In genomic region chr2:18205118-18205517, GRCm38 (mm10) we compare ENCODE assay signal across 8 mouse cellular contexts.
DNase-seq lines count a peak whose midpoint lies in the region; ATAC-seq and TF ChIP-seq lines count a peak whose summit lies in the region.

No protein-coding gene starts in this region.

- no peaks in the 10 kb centered on the region for H3K27me3 ChIP-seq in cerebellum, adult 2 months (ENCODE audit: control insufficient read depth, insufficient read depth, low read length)
- no peaks in the 10 kb centered on the region for H3K27me3 ChIP-seq in forebrain, embryonic 14.5 days (replicated peaks; ENCODE audit: control insufficient read depth, insufficient read depth, low read length)
- no peaks in the 10 kb centered on the region for H3K27me3 ChIP-seq in lung, postnatal 0 days (replicated peaks; ENCODE audit: insufficient read depth, low read length)
- H3K27me3 ChIP-seq in spleen, adult 2 months (ENCODE audit: control insufficient read depth, insufficient read depth, low read length), result no peaks in the 10 kb centered on the region

- no peak overlapping the region for H3K9ac ChIP-seq in forebrain, embryonic 14.5 days (ENCODE audit: low read length)
- H3K9ac ChIP-seq in lung, postnatal 0 days (replicated peaks; ENCODE audit: low read depth), result no peak overlapping the region

- TF ChIP-seq CTCF in cerebellum, adult 2 months (IDR thresholded peaks at IDR 0.05; ENCODE audit: borderline replicate concordance, insufficient read depth, low read depth, low read length), result peak; percentile 41; the same call in 1 of the 2 replicates
- peak; percentile 86 for TF ChIP-seq CTCF in lung, postnatal 0 days (IDR thresholded peaks at IDR 0.05)
- peak; percentile 72; the same call in 1 of the 2 replicates for TF ChIP-seq CTCF in spleen, adult 2 months (IDR thresholded peaks at IDR 0.05; ENCODE audit: extremely low read depth, insufficient read depth, insufficient read length, insufficient replicate concordance)

- ATAC-seq in forebrain, embryonic 14.5 days, result no peak
- ATAC-seq in lung, postnatal 0 days, result no peak

- no peak for TF ChIP-seq POLR2A in cerebellum, adult 2 months (IDR thresholded peaks at IDR 0.05; ENCODE audit: borderline replicate concordance, insufficient read depth, low read length)
- TF ChIP-seq POLR2A in spleen, adult 2 months (IDR thresholded peaks at IDR 0.05; ENCODE audit: low read depth, low read length), result no peak

- H3K4me3 ChIP-seq in cerebellum, adult 2 months (replicated peaks; ENCODE audit: insufficient read depth, low read depth, low read length), result no peak overlapping the region
- H3K4me3 ChIP-seq in forebrain, embryonic 14.5 days (ENCODE audit: low read depth, low read length), result no peak overlapping the region
- no peak overlapping the region for H3K4me3 ChIP-seq in lung, postnatal 0 days (ENCODE audit: low read depth, low read length)
- H3K4me3 ChIP-seq in spleen, adult 2 months (ENCODE audit: extremely low read depth, insufficient read depth, insufficient read length), result no peak overlapping the region

- DNase-seq in cerebellum, adult 2 months, result peak in 1 of 2 experiments; percentile 23
- no peak for DNase-seq in cerebellum, adult 11-12 months
- peak; percentile 65 for DNase-seq in 3T3-L1 (ENCODE audit: low read depth, low spot score)
- peak; percentile 68 for DNase-seq in adrenal gland, adult 2 months
- peak; percentile 53 for DNase-seq in forebrain, embryonic 14.5 days (ENCODE audit: low spot score)
- peak; percentile 69 for DNase-seq in kidney, adult 18-20 months
- DNase-seq in lung, postnatal 0 days (ENCODE audit: low spot score), result peak; percentile 76
- peak; percentile 27 to 65 for DNase-seq in spleen, adult 2 months (ENCODE audit: low read depth in 1 of 2, low spot score in 2 of 2)

- H3K27ac ChIP-seq in cerebellum, adult 2 months (ENCODE audit: insufficient read depth, low read length), result no peak overlapping the region
- no peak overlapping the region for H3K27ac ChIP-seq in forebrain, embryonic 14.5 days (ENCODE audit: low read depth, low read length)
- no peak overlapping the region for H3K27ac ChIP-seq in lung, postnatal 0 days (ENCODE audit: low read length)
- H3K27ac ChIP-seq in spleen, adult 2 months (ENCODE audit: insufficient read depth, low read length), result no peak overlapping the region

- no peak for TF ChIP-seq EP300 in lung, postnatal 0 days (IDR thresholded peaks at IDR 0.05)

- peaks cover 13% of the 10 kb centered on the region for H3K4me1 ChIP-seq in cerebellum, adult 2 months (ENCODE audit: control insufficient read depth, insufficient read depth, low read length)
- peaks cover 4% of the 10 kb centered on the region; the same call in 1 of the 2 replicates for H3K4me1 ChIP-seq in forebrain, embryonic 14.5 days (ENCODE audit: control insufficient read depth, insufficient read depth, low read length)
- H3K4me1 ChIP-seq in lung, postnatal 0 days (ENCODE audit: insufficient read depth, low read depth, low read length), result no peaks in the 10 kb centered on the region
- H3K4me1 ChIP-seq in spleen, adult 2 months (ENCODE audit: control insufficient read depth, insufficient read depth, insufficient read length), result peaks cover 2% of the 10 kb centered on the region; the same call in 1 of the 2 replicates

- H3K4me2 ChIP-seq in forebrain, embryonic 14.5 days (ENCODE audit: low read length), result no peak overlapping the region
- H3K4me2 ChIP-seq in lung, postnatal 0 days (replicated peaks; ENCODE audit: low read depth, low read length), result no peak overlapping the region

- H3K9me3 ChIP-seq in forebrain, embryonic 14.5 days (replicated peaks; ENCODE audit: control insufficient read depth, low read length), result no peaks in the 10 kb centered on the region
- H3K9me3 ChIP-seq in lung, postnatal 0 days (ENCODE audit: low read length), result no peaks in the 10 kb centered on the region

- peaks cover 62% of the 10 kb centered on the region for H3K36me3 ChIP-seq in forebrain, embryonic 14.5 days (ENCODE audit: control insufficient read depth, insufficient read depth, low read length)
- peaks cover 26% of the 10 kb centered on the region; the same call in 1 of the 2 replicates for H3K36me3 ChIP-seq in lung, postnatal 0 days (ENCODE audit: insufficient read depth, low read length)
- peaks cover 36% of the 10 kb centered on the region for H3K36me3 ChIP-seq in spleen, adult 2 months (ENCODE audit: control insufficient read depth, insufficient read depth, low read length)

- WGBS in cerebellum, adult 2 months, result 74% methylated on average over 3 of the region's 3 CpGs
- WGBS in forebrain, embryonic 14.5 days, result 64% methylated on average over 3 of the region's 3 CpGs
- WGBS in lung, postnatal 0 days, result 70% methylated on average over 3 of the region's 3 CpGs
- WGBS in spleen, adult 2 months, result 93% methylated on average over 3 of the region's 3 CpGs
